Mouse (Mus musculus) CH12.LX (cell line): ENCODE measurements around the gene Snrpd2. TPM values are rescaled to one million over a fixed set of nuclear protein-coding genes. Genes with fewer than 3 reads are reported as not detected.

Experiments used
- DNase-seq: peaks from one replicate; pipeline ENCODE4 v3.0.0-alpha.2; 2013; ENCODE audit errors: extremely low read depth
- H3K27ac ChIP-seq: 2 replicates; pipeline ENCODE4 v1.5.1; 2012; ENCODE audit warnings: low read depth, mild to moderate bottlenecking, control low read depth, moderate library complexity; ENCODE audit not compliant: insufficient read depth
- H3K27me3 ChIP-seq: replicated peaks from 2 replicates; pipeline ENCODE3; 2012; ENCODE audit warnings: inconsistent platforms
- H3K36me3 ChIP-seq, 2 experiments: replicated peaks in 1 of 2; 2 replicates each; pipeline versions ENCODE3 to v1.6.1; 2012; ENCODE audit warnings: inconsistent platforms in 1 of 2, low read length in 1 of 2, mild to moderate bottlenecking in 1 of 2, mixed read lengths in 1 of 2, moderate library complexity in 1 of 2; ENCODE audit not compliant: control insufficient read depth in 1 of 2, insufficient read depth in 1 of 2
- H3K4me1 ChIP-seq, 2 experiments: 2 replicates each; pipeline ENCODE4 v1.6.1; 2012; ENCODE audit warnings: inconsistent platforms in 1 of 2, moderate library complexity in 1 of 2; ENCODE audit not compliant: insufficient read depth in 2 of 2, control insufficient read depth in 1 of 2
- H3K4me2 ChIP-seq: 2 replicates; pipeline ENCODE4 v1.6.1; 2012; ENCODE audit warnings: low read depth, mild to moderate bottlenecking, control low read depth; ENCODE audit not compliant: poor library complexity, insufficient read depth, severe bottlenecking
- H3K4me3 ChIP-seq, 3 experiments: fragments of 150-350 bp in 1 of 3; sonication (generic) in 1 of 3; replicated peaks in 1 of 3; 2 replicates each; pipeline versions ENCODE3 to v1.5.1; 2011 to 2012; ENCODE audit warnings: low read depth in 2 of 3, low read length in 2 of 3, mild to moderate bottlenecking in 2 of 3, moderate library complexity in 2 of 3, control low read depth in 1 of 3, improper control_type of control experiment in 1 of 3, inconsistent platforms in 1 of 3, mixed read lengths in 1 of 3; ENCODE audit not compliant: poor library complexity in 1 of 3
- H3K79me2 ChIP-seq: replicated peaks from 2 replicates; pipeline ENCODE4 v1.6.1; 2012; ENCODE audit warnings: mild to moderate bottlenecking, moderate library complexity; ENCODE audit not compliant: control insufficient read depth, poor library complexity, insufficient read depth, severe bottlenecking; ENCODE audit errors: extremely low read depth
- H3K9ac ChIP-seq: 2 replicates; pipeline ENCODE4 v1.6.1; 2012; ENCODE audit warnings: low read depth, mild to moderate bottlenecking, control low read depth, moderate library complexity; ENCODE audit not compliant: insufficient read depth
- H3K9me3 ChIP-seq: replicated peaks from 2 replicates; pipeline ENCODE3; 2012; ENCODE audit warnings: low read length, inconsistent platforms, mixed read lengths
- BHLHE40 ChIP-seq: IDR thresholded peaks from 2 replicates; pipeline ENCODE4 v1.6.1; 2011; ENCODE audit warnings: mild to moderate bottlenecking, low read depth, low read length, improper control_type of control experiment
- CHD1 ChIP-seq: IDR thresholded peaks from 2 replicates; pipeline ENCODE4 v1.6.1; 2012; ENCODE audit warnings: low read depth, low read length, improper control_type of control experiment, inconsistent platforms
- CHD2 ChIP-seq: IDR thresholded peaks from 2 replicates; pipeline ENCODE4 v1.6.1; 2011; ENCODE audit warnings: low read length, improper control_type of control experiment
- CTCF ChIP-seq, 2 experiments: IDR thresholded peaks in 1 of 2; conservative IDR thresholded peaks in 1 of 2; 2 replicates each; pipeline ENCODE4 v1.5.1; 2011 to 2012; ENCODE audit warnings: low read depth in 2 of 2, low read length in 2 of 2, improper control_type of control experiment in 1 of 2, inconsistent platforms in 1 of 2, mild to moderate bottlenecking in 1 of 2, moderate library complexity in 1 of 2
- ETS1 ChIP-seq: conservative IDR thresholded peaks from 2 replicates; pipeline ENCODE4 v1.6.1; 2012; ENCODE audit warnings: low read depth, mild to moderate bottlenecking, inconsistent platforms, low read length, improper control_type of control experiment, moderate library complexity
- HCFC1 ChIP-seq: IDR thresholded peaks from 2 replicates; pipeline ENCODE4 v1.6.1; 2012; ENCODE audit warnings: low read depth, mild to moderate bottlenecking, inconsistent platforms, low read length, improper control_type of control experiment
- IRF4 ChIP-seq: IDR thresholded peaks from 2 replicates; pipeline ENCODE4 v1.6.1; 2014; ENCODE audit warnings: low read depth, mild to moderate bottlenecking, inconsistent platforms, low read length, improper control_type of control experiment
- JUN ChIP-seq: IDR thresholded peaks from 2 replicates; pipeline ENCODE4 v1.6.1; 2011; ENCODE audit warnings: low read depth, mild to moderate bottlenecking, low read length, improper control_type of control experiment, moderate library complexity; ENCODE audit not compliant: insufficient read depth
- KAT2A ChIP-seq: IDR thresholded peaks from 2 replicates; pipeline ENCODE4 v1.6.1; 2012; ENCODE audit warnings: low read length, improper control_type of control experiment, inconsistent platforms; ENCODE audit not compliant: insufficient replicate concordance
- MAX ChIP-seq: IDR thresholded peaks from 2 replicates; pipeline ENCODE4 v1.6.1; 2011; ENCODE audit warnings: low read length, improper control_type of control experiment
- NRF1 ChIP-seq: IDR thresholded peaks from 2 replicates; pipeline ENCODE4 v1.6.1; 2014; ENCODE audit warnings: low read depth, mild to moderate bottlenecking, inconsistent platforms, low read length, improper control_type of control experiment, moderate library complexity
- POLR2A ChIP-seq: IDR thresholded peaks from 2 replicates; pipeline ENCODE4 v1.6.1; 2011; ENCODE audit warnings: low read depth, mild to moderate bottlenecking, improper control_type of control experiment, low read length
- POLR2AphosphoS2 ChIP-seq: IDR thresholded peaks from 2 replicates; pipeline ENCODE4 v1.6.1; 2011; ENCODE audit warnings: low read depth, low read length, improper control_type of control experiment
- RAD21 ChIP-seq: IDR thresholded peaks from 2 replicates; pipeline ENCODE4 v1.6.1; 2011; ENCODE audit warnings: low read depth, mild to moderate bottlenecking, low read length, improper control_type of control experiment, moderate library complexity
- SMC3 ChIP-seq: IDR thresholded peaks from 2 replicates; pipeline ENCODE4 v1.6.1; 2011; ENCODE audit warnings: low read depth, low read length, improper control_type of control experiment
- TCF12 ChIP-seq: IDR thresholded peaks from 2 replicates; pipeline ENCODE4 v1.6.1; 2014; ENCODE audit warnings: low read depth, mild to moderate bottlenecking, inconsistent platforms, low read length, improper control_type of control experiment
- UBTF ChIP-seq: IDR thresholded peaks from 2 replicates; pipeline ENCODE4 v1.6.1; 2012; ENCODE audit warnings: low read depth, mild to moderate bottlenecking, inconsistent platforms, low read length, improper control_type of control experiment, moderate library complexity
- USF1 ChIP-seq: IDR thresholded peaks from 2 replicates; pipeline ENCODE4 v1.6.1; 2014; ENCODE audit warnings: low read depth, mild to moderate bottlenecking, inconsistent platforms, low read length, improper control_type of control experiment
- ZC3H11A ChIP-seq: IDR thresholded peaks from 2 replicates; pipeline ENCODE4 v1.6.1; 2012; ENCODE audit warnings: low read depth, mild to moderate bottlenecking, inconsistent platforms, low read length, improper control_type of control experiment
- ZKSCAN1 ChIP-seq: IDR thresholded peaks from 2 replicates; pipeline ENCODE4 v1.6.1; 2012; ENCODE audit warnings: low read depth, inconsistent platforms, low read length, improper control_type of control experiment, borderline replicate concordance
- dilution Hi-C: fragments of 300-500 bp; cut with MboI; formaldehyde crosslinking; loops from 2 replicates; pipeline ENCODE4 v1.14.3; 2020; ENCODE audit warnings: low sequenced_read_pairs; ENCODE audit not compliant: extremely low pct_unique_long_range_greater_than_20kb, extremely low pct_ligation_motif_present
- in situ Hi-C: fragments of 300-500 bp; cut with MboI; formaldehyde crosslinking; loops from 3 replicates; pipeline ENCODE4 v1.14.3; 2019; ENCODE audit warnings: low sequenced_read_pairs, low pct_ligation_motif_present, low pct_unique_long_range_greater_than_20kb, mixed read lengths
- polyA plus RNA-seq: library from polyadenylated mRNA; unstranded; fragments of >175 nt; gene quantifications from 2 replicates; pipeline ENCODE4 v1.2.1, GENCODE M21; 2012; ENCODE audit warnings: low read depth; ENCODE audit not compliant: insufficient read length
- total RNA-seq, 2 experiments: library from RNA; depleted of rRNA; stranded (reverse); fragments of 300-350 nt in 1 of 2; fragments of >200 nt in 1 of 2; gene quantifications; 2 replicates each; pipeline ENCODE4 v1.2.3; 2012 to 2014

Snrpd2 gene
- total and polyA plus RNA-seq, 3 experiments, result 177 to 348 (median 213) TPM

- Histone ChIP-seq H3K9ac (no peak overlapping the region), H3K27ac (no peak overlapping the region), H3K27me3 (peaks cover 34% of the 10 kb centered on the region), H3K4me3 (no peak overlapping the region), H3K4me1 (peaks cover 10 to 41% of the 10 kb centered on the region in 2 experiments), H3K79me2 (no peaks in the 10 kb centered on the region), H3K36me3 (peaks cover 0 to 2% of the 10 kb centered on the region in 2 experiments), H3K4me2 (no peak overlapping the region), H3K9me3 (no peaks in the 10 kb centered on the region)
- DNase-seq, result no peak
- in situ Hi-C loops (no loop called here), dilution Hi-C loops (no loop called here)
- TF ChIP-seq BHLHE40 (no peak), USF1 (no peak), ZC3H11A (no peak), JUN (no peak), ZKSCAN1 (no peak), KAT2A (no peak)
These were observed 27.7 kb downstream of the Snrpd2 start for GRCm38 (mm10) chr7:19177216-19177615.

DNA sequence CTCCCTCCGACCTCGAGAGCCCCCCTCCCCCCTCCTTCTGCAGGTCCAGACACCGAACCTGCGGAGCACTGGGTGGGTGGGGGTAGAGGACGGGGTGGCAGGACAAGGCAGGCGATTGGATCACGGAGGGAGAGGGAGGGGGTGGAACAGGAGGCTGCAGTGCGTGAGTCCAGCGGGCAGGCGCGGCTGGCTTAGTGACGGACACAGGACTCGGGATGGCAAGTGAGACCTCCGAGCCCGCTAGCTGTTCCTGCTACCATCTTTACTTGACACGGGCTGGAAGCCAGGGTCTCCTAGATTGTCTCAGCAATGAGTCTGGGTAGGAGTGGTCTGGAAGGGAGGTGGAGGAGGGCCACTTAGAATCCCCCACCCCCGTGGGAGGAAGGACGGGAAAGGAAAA lies 28.5 kb downstream of the Snrpd2 start:
- in situ Hi-C loops (no loop called here), dilution Hi-C loops (no loop called here)
- Histone ChIP-seq H3K79me2 (no peaks in the 10 kb centered on the region), H3K4me1 (peaks cover 13 to 43% of the 10 kb centered on the region in 2 experiments), H3K4me2 (peak overlapping the region; percentile 76; the same call in 1 of the 2 replicates), H3K27ac (peak overlapping the region; percentile 81; the same call in 1 of the 2 replicates), H3K9me3 (no peaks in the 10 kb centered on the region), H3K36me3 (peaks cover 0 to 9% of the 10 kb centered on the region in 2 experiments), H3K27me3 (peaks cover 26% of the 10 kb centered on the region), H3K9ac (no peak overlapping the region), H3K4me3 (no peak overlapping the region)
- no peak for DNase-seq
- TF ChIP-seq RAD21, result no peak
- TF ChIP-seq CHD1, result no peak
- no peak for TF ChIP-seq HCFC1
- no peak for TF ChIP-seq SMC3
- no peak for TF ChIP-seq BHLHE40
- no peak for TF ChIP-seq NRF1
- TF ChIP-seq UBTF, result no peak
- no peak for TF ChIP-seq POLR2AphosphoS2
- no peak for TF ChIP-seq MAX
- no peak for TF ChIP-seq ZKSCAN1
- no peak for TF ChIP-seq POLR2A
- TF ChIP-seq IRF4, result no peak
- no peak for TF ChIP-seq ETS1
- no peak for TF ChIP-seq CHD2
- TF ChIP-seq TCF12, result no peak
- TF ChIP-seq KAT2A, result no peak
- TF ChIP-seq CTCF (conservative IDR thresholded peaks at IDR 0.05 in 1 of 2, IDR thresholded peaks at IDR 0.05 in 1 of 2; ENCODE audit: low read depth in 2 of 2, low read length in 2 of 2), result no peak
